Mouse (Mus musculus) C2C12 (cell line): ENCODE data around the gene Mocs3. TPM values are rescaled to one million over a fixed set of nuclear protein-coding genes. Genes with fewer than 3 reads are reported as not detected.

Source experiments
- H3K27me3 ChIP-seq: one replicate; pipeline ENCODE4 v1.6.1; 2011; ENCODE audit not compliant: control insufficient read depth, insufficient read depth, insufficient read length
- H3K36me3 ChIP-seq: one replicate; pipeline ENCODE4 v1.6.1; 2011; ENCODE audit not compliant: control insufficient read depth, insufficient read depth
- H3K4me3 ChIP-seq: one replicate; pipeline ENCODE4 v1.5.1; 2011; ENCODE audit warnings: mild to moderate bottlenecking, control low read depth; ENCODE audit not compliant: poor library complexity, insufficient read depth, severe bottlenecking
- H3K79me2 ChIP-seq: one replicate; pipeline ENCODE4 v1.6.1; 2011; ENCODE audit not compliant: control insufficient read depth, insufficient read depth
- H3K79me3 ChIP-seq: one replicate; pipeline ENCODE4 v1.6.1; 2011; ENCODE audit warnings: low read depth, control low read depth
- H3ac ChIP-seq: one replicate; pipeline ENCODE3; 2011; ENCODE audit warnings: low read depth; ENCODE audit not compliant: control insufficient read depth, insufficient read length
- CEBPB ChIP-seq: IDR thresholded peaks from one replicate; pipeline ENCODE4 v1.6.1; 2011; ENCODE audit warnings: low read depth, mild to moderate bottlenecking, control low read depth, moderate library complexity
- CTCF ChIP-seq: IDR thresholded peaks from one replicate; pipeline ENCODE4 v1.5.1; 2011; ENCODE audit not compliant: control insufficient read depth, insufficient read depth, insufficient read length
- FOSL1 ChIP-seq: IDR thresholded peaks from one replicate; pipeline ENCODE4 v1.8.0; 2011; ENCODE audit warnings: mild to moderate bottlenecking, low read length; ENCODE audit not compliant: poor library complexity, insufficient read depth, severe bottlenecking
- MAX ChIP-seq: IDR thresholded peaks from one replicate; pipeline ENCODE4 v1.6.1; 2011; ENCODE audit warnings: mild to moderate bottlenecking, control low read depth
- MYOD1 ChIP-seq: IDR thresholded peaks from one replicate; pipeline ENCODE4 v1.6.1; 2011; ENCODE audit warnings: low read depth; ENCODE audit not compliant: control insufficient read depth, insufficient read length
- MYOG ChIP-seq: IDR thresholded peaks from one replicate; pipeline ENCODE4 v1.6.1; 2011; ENCODE audit not compliant: control insufficient read depth, insufficient read length; ENCODE audit errors: extremely low read depth
- USF1 ChIP-seq: IDR thresholded peaks from one replicate; pipeline ENCODE4 v1.6.1; 2011; ENCODE audit warnings: low read depth, mild to moderate bottlenecking, control low read depth, moderate library complexity
- long read RNA-seq, 2 experiments: library from polyadenylated mRNA; unstranded; transcript quantifications; one replicate each; pipeline ENCODE4 v2.0.0; 2019 to 2020
- polyA plus RNA-seq: library from polyadenylated mRNA; unstranded; fragments of >200 nt; fragmentation: generic; extraction: Trizol; gene quantifications from one replicate; pipeline ENCODE4 v1.2.1, GENCODE M21; 2012; ENCODE audit warnings: missing spikeins

Gene Mocs3
- polyA plus RNA-seq: 9.9 TPM
- long read RNA-seq, experiment 1, partial matches to known transcripts: 0 of 2 reads
- long read RNA-seq, experiment 1, other reads (novel, unspliced or antisense): 0 of 2 reads
- long read RNA-seq, experiment 2, partial matches to known transcripts: 0 of 4 reads
- long read RNA-seq, experiment 2, other reads (novel, unspliced or antisense): 0 of 4 reads

DNA sequence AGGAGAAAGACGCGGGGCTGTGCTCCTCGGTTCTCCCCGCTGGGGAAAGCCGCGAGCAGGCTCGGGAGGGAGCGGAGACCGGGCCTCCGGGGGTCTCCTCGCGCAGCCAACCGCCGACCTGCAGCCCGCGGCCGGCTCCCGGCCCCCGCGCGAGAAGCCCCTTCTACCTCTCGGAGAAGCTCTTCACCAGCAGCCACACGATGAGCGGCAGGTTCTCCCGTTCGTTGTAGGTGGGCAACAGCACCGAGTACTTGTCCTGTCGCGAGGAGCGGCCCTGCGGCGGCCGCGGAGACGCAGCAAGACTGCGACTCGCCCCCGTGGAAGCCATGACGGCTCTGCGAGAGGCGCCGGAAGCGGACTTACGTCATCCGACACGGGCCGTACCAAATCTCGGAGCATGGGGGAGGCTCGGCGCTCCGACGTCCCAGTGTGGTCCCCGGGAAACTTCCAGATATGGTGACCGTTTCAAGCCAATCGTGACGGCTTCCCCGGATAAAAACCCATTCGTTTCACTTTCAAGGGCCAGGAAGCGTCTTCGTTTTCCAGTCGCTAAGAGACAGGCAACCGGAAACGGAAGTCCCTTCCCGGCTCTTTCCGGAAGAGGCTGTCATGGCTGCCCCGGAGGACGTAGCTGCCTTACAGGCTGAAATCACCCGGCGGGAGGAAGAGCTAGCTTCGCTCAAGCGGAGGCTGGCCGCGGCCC lies at the start of gene Mocs3, which contains the start of the genes Gm20716 and Dpm1:
TSS of gene Mocs3 (plus strand) at position 597 of the 703 bp plus-strand sequence.
TSS of gene Gm20716 (minus strand) at position 339 of the 703 bp plus-strand sequence.
TSS of gene Dpm1 (minus strand) at position 566 of the 703 bp plus-strand sequence.
- H3K79me2 ChIP-seq: peaks cover 72% of the 10 kb centered on the region
- H3K27me3 ChIP-seq: no peaks in the 10 kb centered on the region
- TF ChIP-seq USF1 (no peak), MAX (no peak), MYOG (no peak), CEBPB (no peak), CTCF (no peak), FOSL1 (no peak), MYOD1 (no peak)
- peak within 1 kb of the TSS; percentile 96 for H3ac ChIP-seq
- H3K4me3 ChIP-seq: peak within 1 kb of the TSS; percentile 94
- peaks cover 48% of the 10 kb centered on the region for H3K79me3 ChIP-seq
- peaks cover 40% of the 10 kb centered on the region for H3K36me3 ChIP-seq

DNA sequence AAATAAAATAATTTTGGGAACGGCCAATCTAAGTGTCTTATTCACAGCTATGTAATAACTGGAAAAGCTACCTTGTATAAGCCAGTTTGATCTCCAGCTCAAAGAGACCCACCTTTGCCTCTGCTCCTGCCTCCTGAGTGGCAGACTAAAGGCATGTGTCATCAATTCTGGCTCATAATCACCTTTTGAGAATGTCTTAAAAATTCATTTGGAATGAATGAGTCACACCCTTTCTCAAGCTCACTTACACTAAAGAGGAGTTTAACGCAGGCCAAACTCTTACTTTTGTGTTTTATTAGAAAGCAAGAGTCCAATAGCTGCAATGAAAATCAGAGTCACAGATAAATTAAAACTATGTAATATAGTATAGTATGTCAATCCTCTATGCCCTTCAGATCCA lies 38.6 kb upstream of the Mocs3 start:
- Histone ChIP-seq H3K79me3 (peaks cover 99% of the 10 kb centered on the region), H3K27me3 (no peaks in the 10 kb centered on the region), H3K4me3 (no peak overlapping the region), H3K36me3 (peaks cover 81% of the 10 kb centered on the region), H3K79me2 (peaks cover 100% of the 10 kb centered on the region), H3ac (no peak overlapping the region)
- TF ChIP-seq CEBPB: no peak
- no peak for TF ChIP-seq USF1
- no peak for TF ChIP-seq MAX
- TF ChIP-seq MYOG: no peak
- no peak for TF ChIP-seq FOSL1
- TF ChIP-seq CTCF: no peak
- TF ChIP-seq MYOD1: no peak

DNA sequence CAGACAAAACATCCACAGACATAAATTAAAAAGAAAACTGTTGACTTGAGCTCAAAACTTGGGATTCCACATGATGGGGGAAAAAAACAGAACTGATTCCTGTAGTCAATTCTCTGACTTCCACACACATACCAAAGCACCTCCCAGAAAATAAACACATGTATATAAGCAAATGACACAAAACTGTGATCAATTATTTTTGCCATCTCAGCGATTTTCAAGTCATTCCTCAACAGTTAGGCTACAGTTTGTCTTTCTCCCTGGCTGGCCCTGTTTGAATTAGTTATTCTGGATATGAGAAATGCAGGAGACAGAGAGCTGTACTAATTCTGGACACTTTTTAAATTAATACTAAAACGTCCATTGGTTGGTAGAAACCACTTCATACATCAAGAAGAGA lies 36.7 kb upstream of the Mocs3 start:
- Histone ChIP-seq H3K36me3 (peaks cover 81% of the 10 kb centered on the region), H3K27me3 (no peaks in the 10 kb centered on the region), H3ac (no peak overlapping the region), H3K79me2 (peaks cover 100% of the 10 kb centered on the region), H3K79me3 (peaks cover 100% of the 10 kb centered on the region), H3K4me3 (no peak overlapping the region)
- no peak for TF ChIP-seq CTCF
- TF ChIP-seq FOSL1: no peak
- TF ChIP-seq CEBPB: no peak
- no peak for TF ChIP-seq MAX
- no peak for TF ChIP-seq USF1
- TF ChIP-seq MYOD1: no peak
- no peak for TF ChIP-seq MYOG

DNA sequence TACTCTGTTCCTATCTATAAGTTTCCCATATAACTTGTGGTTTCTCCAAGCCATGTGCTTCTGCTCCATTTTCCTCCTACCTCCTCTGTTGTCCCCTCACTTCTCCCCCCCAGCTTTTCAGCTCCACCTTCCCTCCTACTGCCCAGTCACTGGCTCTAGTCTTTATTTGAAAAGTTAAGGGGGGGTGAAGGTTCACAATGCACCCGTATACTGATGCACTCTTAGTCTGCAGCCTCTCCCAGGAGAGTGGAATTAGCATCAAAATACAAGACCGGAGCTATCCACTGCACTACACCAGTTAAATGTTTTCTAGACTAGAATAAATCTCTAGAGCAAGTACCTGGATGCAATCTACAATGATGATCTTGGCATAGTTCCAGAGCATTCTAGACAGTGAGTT lies 34.7 kb upstream of the Mocs3 start:
- Histone ChIP-seq H3K27me3 (no peaks in the 10 kb centered on the region), H3K79me3 (peaks cover 99% of the 10 kb centered on the region), H3K36me3 (peaks cover 77% of the 10 kb centered on the region), H3ac (no peak overlapping the region), H3K4me3 (no peak overlapping the region), H3K79me2 (peaks cover 100% of the 10 kb centered on the region)
- no peak for TF ChIP-seq CTCF
- no peak for TF ChIP-seq CEBPB
- no peak for TF ChIP-seq MAX
- no peak for TF ChIP-seq FOSL1
- no peak for TF ChIP-seq MYOD1
- no peak for TF ChIP-seq MYOG
- TF ChIP-seq USF1: no peak

DNA sequence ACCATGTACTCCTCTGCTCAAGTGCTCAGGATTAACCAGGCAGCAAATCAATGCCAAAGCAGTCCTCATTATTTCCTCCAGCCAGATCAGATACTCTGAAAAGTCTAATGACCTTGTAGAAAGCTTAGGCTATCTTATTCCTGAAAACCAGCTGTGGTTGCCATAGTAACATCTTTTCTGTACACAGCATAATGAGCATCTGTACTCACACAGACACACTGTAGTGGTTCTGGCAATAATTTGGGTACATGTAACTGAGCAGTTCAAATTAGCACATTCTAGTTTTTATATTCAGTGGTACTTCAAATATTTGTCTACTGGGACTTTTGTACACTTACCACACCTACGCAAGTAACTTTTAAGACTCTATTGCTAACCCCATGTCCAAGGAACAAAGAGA lies 32.0 kb upstream of the Mocs3 start:
- Histone ChIP-seq H3K4me3 (no peak overlapping the region), H3K36me3 (peaks cover 85% of the 10 kb centered on the region)

DNA sequence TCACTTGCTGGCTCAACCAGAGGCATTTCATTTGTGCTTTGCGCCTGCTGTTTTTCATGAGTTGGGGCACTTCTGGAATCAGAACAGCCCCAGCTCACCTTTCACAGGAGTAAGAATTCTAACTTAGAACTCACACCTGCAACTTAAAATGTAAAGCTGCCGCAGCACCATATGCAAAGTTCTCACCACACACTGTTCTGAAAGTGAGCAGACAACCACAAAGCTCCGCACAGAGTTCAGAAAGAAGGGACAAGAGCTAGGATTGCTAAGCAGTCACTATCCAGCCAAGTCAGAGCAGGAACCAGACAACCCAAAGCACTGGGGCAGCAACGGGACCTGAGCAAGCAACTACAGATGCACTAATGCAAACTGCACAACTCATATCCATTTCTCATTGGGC lies 30.9 kb upstream of the Mocs3 start:
- Histone ChIP-seq H3K79me2 (peaks cover 100% of the 10 kb centered on the region), H3ac (no peak overlapping the region), H3K4me3 (no peak overlapping the region), H3K36me3 (peaks cover 85% of the 10 kb centered on the region), H3K27me3 (no peaks in the 10 kb centered on the region), H3K79me3 (peaks cover 99% of the 10 kb centered on the region)
- TF ChIP-seq MYOD1 (no peak), USF1 (no peak), MAX (no peak), CTCF (no peak), FOSL1 (no peak), CEBPB (no peak), MYOG (no peak)

More for the DNA sequence above, 32.0 kb upstream of the Mocs3 start:
- no peaks in the 10 kb centered on the region for H3K27me3 ChIP-seq
- peaks cover 99% of the 10 kb centered on the region for H3K79me3 ChIP-seq
- H3K79me2 ChIP-seq: peaks cover 100% of the 10 kb centered on the region
- no peak overlapping the region for H3ac ChIP-seq
- no peak for TF ChIP-seq MAX
- TF ChIP-seq FOSL1: no peak
